Mouse (Mus musculus) ovary, postnatal 36 days (tissue): ENCODE results near the gene Zfp963.
"Not testable (repeated sequence)": the region's sequence is repeated elsewhere in the genome, so short reads cannot be mapped to it uniquely, and the experiment has no call there.

ENCODE experiments used
- DNase-seq: peaks from one replicate; pipeline ENCODE4 v3.0.0; 2022; ENCODE audit warnings: low spot score, mixed read lengths

Gene Zfp963

GRCm38 (mm10) chr8:69740763-69741162 is 9.0 kb downstream of the Zfp963 start:
- no peak for DNase-seq

GRCm38 (mm10) chr8:69735495-69735894 is 14.3 kb downstream of the Zfp963 start:
- no peak for DNase-seq

GRCm38 (mm10) chr8:69717232-69717580 is 32.6 kb downstream of the Zfp963 start:
- DNase-seq = no peak

GRCm38 (mm10) chr8:69716403-69717231 is 33.2 kb downstream of the Zfp963 start:
- DNase-seq = peak; percentile 89

- DNase-seq = no peak
These were observed 34.4 kb downstream of the Zfp963 start for GRCm38 (mm10) chr8:69715366-69715765.

GRCm38 (mm10) chr8:69713516-69713915 is 36.3 kb downstream of the Zfp963 start:
- DNase-seq = no peak

- DNase-seq = not testable (repeated sequence)
These were observed 39.1 kb downstream of the Zfp963 start, which contains the start of gene Zfp869 for GRCm38 (mm10) chr8:69710624-69711023. Gene Zfp869, minus strand, starts transcription at chr8:69710724.

GRCm38 (mm10) chr8:69701810-69702209 is 48.0 kb downstream of the Zfp963 start:
- DNase-seq = no peak
